Mouse (Mus musculus) common myeloid progenitor, adult 5-6 weeks (primary cell): ENCODE data around the gene Usp12. TPM values are rescaled to one million over a fixed set of nuclear protein-coding genes. Genes with fewer than 3 reads are reported as not detected.

ENCODE experiments used
- ATAC-seq: replicated peaks from 2 replicates; pipeline ENCODE4 v1.8.0; 2016; ENCODE audit warnings: low read depth, mild to moderate bottlenecking, moderate TSS enrichment, inconsistent platforms; ENCODE audit not compliant: poor library complexity, severe bottlenecking
- total RNA-seq: library from RNA; stranded (forward); fragments of 200-1000, 187-1606 nt; gene quantifications from 2 replicates; pipeline ENCODE4 v1.2.3, GENCODE M21; 2017

Usp12 gene
- total RNA-seq, 1 experiment from 2014 or later = 35.5 TPM

GRCm38 (mm10) chr5:146806004-146806430 lies 11.2 kb upstream of the Usp12 start:
- peak; percentile 81 for ATAC-seq

- no peak for ATAC-seq
These were observed 3.2 kb upstream of the Usp12 start for GRCm38 (mm10) chr5:146798031-146798430.

GRCm38 (mm10) chr5:146795728-146796127 lies 922 bp upstream of the Usp12 start:
- ATAC-seq = no peak

- ATAC-seq = peak; percentile 16
These were observed 538 bp downstream of the Usp12 start for GRCm38 (mm10) chr5:146794084-146794852.

GRCm38 (mm10) chr5:146793630-146794083 lies 1.1 kb downstream of the Usp12 start:
- no peak for ATAC-seq

- peak; percentile 27 for ATAC-seq
These were observed 2.5 kb downstream of the Usp12 start for GRCm38 (mm10) chr5:146792140-146792791.

GRCm38 (mm10) chr5:146790944-146791343 lies 3.9 kb downstream of the Usp12 start:
- ATAC-seq = no peak

- peak; percentile 57 for ATAC-seq
These were observed 5.4 kb downstream of the Usp12 start for GRCm38 (mm10) chr5:146789413-146789812.

GRCm38 (mm10) chr5:146786123-146786522 lies 8.7 kb downstream of the Usp12 start:
- no peak for ATAC-seq

GRCm38 (mm10) chr5:146783891-146784290 lies 10.9 kb downstream of the Usp12 start:
- no peak for ATAC-seq

GRCm38 (mm10) chr5:146783300-146783699 lies 11.5 kb downstream of the Usp12 start:
- no peak for ATAC-seq

GRCm38 (mm10) chr5:146781663-146782062 lies 13.1 kb downstream of the Usp12 start:
- peak; percentile 76 for ATAC-seq

GRCm38 (mm10) chr5:146779931-146780330 lies 14.9 kb downstream of the Usp12 start:
- ATAC-seq = no peak

- ATAC-seq = no peak; the same call in 1 of the 2 replicates
These were observed 17.7 kb downstream of the Usp12 start for GRCm38 (mm10) chr5:146776988-146777639.

- ATAC-seq = peak; percentile 90
These were observed 22.8 kb downstream of the Usp12 start for GRCm38 (mm10) chr5:146771982-146772381.

GRCm38 (mm10) chr5:146770002-146770848 lies 24.6 kb downstream of the Usp12 start:
- ATAC-seq = no peak

- no peak for ATAC-seq
These were observed 29.0 kb downstream of the Usp12 start for GRCm38 (mm10) chr5:146765791-146766190.

GRCm38 (mm10) chr5:146759159-146759558 lies 35.6 kb downstream of the Usp12 start:
- ATAC-seq = no peak

GRCm38 (mm10) chr5:146757921-146758320 lies 36.9 kb downstream of the Usp12 start:
- ATAC-seq = no peak

- ATAC-seq = no peak
These were observed 37.5 kb downstream of the Usp12 start for GRCm38 (mm10) chr5:146757316-146757715.
